Mouse (Mus musculus) lung, postnatal 0 days (tissue): ENCODE data around the gene Pnkd.

ENCODE experiments used
- CTCF ChIP-seq: IDR thresholded peaks from 2 replicates; pipeline ENCODE4 v1.5.1; 2016; ENCODE audit warnings: antibody characterized with exemption, mild to moderate bottlenecking
- EP300 ChIP-seq: IDR thresholded peaks from 2 replicates; pipeline ENCODE4 v1.6.1; 2016; ENCODE audit warnings: antibody characterized with exemption, mild to moderate bottlenecking, control low read depth

- TF ChIP-seq CTCF: no peak
- TF ChIP-seq EP300: no peak
These were observed 4.0 kb upstream of the Pnkd start for GRCm38 (mm10) chr1:74280591-74281325.
